Mouse (Mus musculus) heart, adult 2 months (tissue): ENCODE measurements around the gene Fancc. TPM values are rescaled to one million over a fixed set of nuclear protein-coding genes. Genes with fewer than 3 reads are reported as not detected.
A peak's percentile ranks its signal among the peaks of the same experiment; 100 is the strongest.

ENCODE experiments used
- DNase-seq, 2 experiments: peaks; one replicate each; pipeline ENCODE4 v3.0.0; 2021
- H3K27ac ChIP-seq: fragments of 200-600 bp; 2 replicates; pipeline ENCODE4 v1.8.1; 2022
- H3K27me3 ChIP-seq: fragments of 200-500 bp; 2 replicates; pipeline ENCODE4 v1.6.1; 2012; ENCODE audit warnings: mild to moderate bottlenecking, low read length, inconsistent platforms, mixed read lengths; ENCODE audit not compliant: control insufficient read depth, insufficient read depth
- H3K36me3 ChIP-seq: fragments of 200-500 bp; 2 replicates; pipeline ENCODE4 v1.6.1; 2012; ENCODE audit warnings: low read length, inconsistent platforms; ENCODE audit not compliant: control insufficient read depth, insufficient read depth
- H3K4me1 ChIP-seq: fragments of 200-500 bp; 2 replicates; pipeline ENCODE4 v1.6.1; 2011; ENCODE audit warnings: low read length; ENCODE audit not compliant: control insufficient read depth, insufficient read depth
- H3K4me3 ChIP-seq: fragments of 200-600 bp; 2 replicates; pipeline ENCODE4 v1.8.1; 2022
- H3K79me2 ChIP-seq: fragments of 200-500 bp; replicated peaks from 2 replicates; pipeline ENCODE4 v1.6.1; 2012; ENCODE audit warnings: mild to moderate bottlenecking, inconsistent platforms, low read length, moderate library complexity, mixed read lengths; ENCODE audit not compliant: control insufficient read depth, insufficient read depth
- H3K9ac ChIP-seq: fragments of 200-500 bp; 2 replicates; pipeline ENCODE4 v1.6.1; 2012; ENCODE audit warnings: low read depth, mild to moderate bottlenecking, control low read depth, inconsistent platforms, low read length, mixed read lengths
- CTCF ChIP-seq: fragments of 200-600 bp; IDR thresholded peaks from 2 replicates; pipeline ENCODE4 v1.8.1; 2022; ENCODE audit warnings: antibody characterized with exemption, mild to moderate bottlenecking, moderate library complexity
- EP300 ChIP-seq: fragments of 200-500 bp; IDR thresholded peaks from 2 replicates; pipeline ENCODE4 v1.6.1; 2011; ENCODE audit warnings: low read depth, low read length, control low read depth; ENCODE audit not compliant: insufficient read depth
- POLR2A ChIP-seq: fragments of 200-500 bp; IDR thresholded peaks from 2 replicates; pipeline ENCODE4 v1.6.1; 2011; ENCODE audit warnings: mild to moderate bottlenecking, low read depth, low read length, control low read depth; ENCODE audit not compliant: insufficient read depth
- WGBS: fragments of 180-500 bp; shearing (Covaris S2); methylation state at CpG from one replicate; pipeline ENCODE4 v1.1.7; 2018; 5-methylcytosine and 5-hydroxymethylcytosine counted together
- intact Hi-C: fragments of 180-260 bp; cut with DNase I; formaldehyde crosslinking; loops from one replicate; pipeline ENCODE4 v1.15.1; 2025
- polyA plus RNA-seq: library from polyadenylated mRNA; depleted of rRNA; stranded (reverse); fragments of >200 nt; gene quantifications from 2 replicates; pipeline ENCODE4 v1.2.3, GENCODE M21; 2012
- total RNA-seq, 2 experiments: library from RNA; stranded (reverse); gene quantifications; 2 replicates each; pipeline ENCODE4 v1.2.3; 2021

The Fancc gene
- total and polyA plus RNA-seq, 3 experiments, result 3.3 to 3.7 (median 3.6) TPM

DNA sequence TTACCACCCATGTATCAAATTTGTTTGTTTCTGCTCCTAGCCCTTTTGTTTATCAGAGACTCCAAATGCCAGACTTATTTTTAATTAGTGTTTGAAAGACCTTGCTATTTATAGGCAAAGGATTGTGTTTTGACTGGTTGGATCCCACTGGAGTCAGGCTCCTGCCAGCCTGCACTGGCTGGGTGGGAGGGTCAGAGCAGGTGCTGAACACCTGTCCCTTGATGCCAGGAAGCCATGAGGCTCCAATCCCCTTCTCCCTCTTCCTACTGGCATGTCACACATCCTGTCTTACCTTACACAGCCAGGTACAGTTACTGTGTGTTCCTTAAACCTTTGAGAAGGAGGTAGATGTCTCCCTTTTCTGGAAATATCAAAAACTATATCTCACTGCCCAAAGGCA is 213.8 kb downstream of the Fancc start:
- H3K27ac ChIP-seq, result peak overlapping the region; percentile 89
- H3K4me3 ChIP-seq, result peak overlapping the region; percentile 4; the same call in 1 of the 2 replicates
- TF ChIP-seq EP300 (no peak), CTCF (no peak), POLR2A (no peak)
- intact Hi-C loops, result no loop called here
- peaks cover 40% of the 10 kb centered on the region for H3K4me1 ChIP-seq
- H3K9ac ChIP-seq, result no peak overlapping the region
- H3K79me2 ChIP-seq, result peaks cover 12% of the 10 kb centered on the region
- H3K36me3 ChIP-seq, result peaks cover 57% of the 10 kb centered on the region
- H3K27me3 ChIP-seq, result no peaks in the 10 kb centered on the region
- no peak for DNase-seq

DNA sequence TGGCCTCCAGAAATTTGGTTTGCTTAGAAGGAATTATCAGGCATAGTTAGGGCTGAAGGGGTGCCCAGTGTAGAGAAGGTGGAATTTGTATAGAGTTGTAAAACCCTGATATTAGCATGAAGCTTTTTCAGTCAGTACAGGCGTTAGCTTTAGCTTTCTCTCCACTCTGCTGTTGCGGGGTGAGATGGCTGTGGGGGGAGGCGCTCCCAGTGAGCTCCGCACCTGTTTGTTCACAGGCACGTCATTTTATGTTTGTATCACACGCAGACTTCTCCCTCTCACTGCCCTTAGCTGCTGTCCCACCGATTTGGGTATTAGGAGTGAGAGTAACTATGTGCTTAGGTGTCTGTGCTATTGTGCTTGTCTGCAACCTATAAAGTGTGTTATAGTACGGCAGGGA is 215.9 kb downstream of the Fancc start:
- WGBS, result 61% methylated on average over 8 of the region's 8 CpGs
- DNase-seq, result no peak
- H3K4me1 ChIP-seq, result peaks cover 46% of the 10 kb centered on the region
- no peak overlapping the region for H3K4me3 ChIP-seq
- no peaks in the 10 kb centered on the region for H3K27me3 ChIP-seq
- H3K36me3 ChIP-seq, result peaks cover 66% of the 10 kb centered on the region
- H3K79me2 ChIP-seq, result peaks cover 14% of the 10 kb centered on the region
- intact Hi-C loops, result no loop called here
- peak overlapping the region; percentile 89 for H3K27ac ChIP-seq
- peak overlapping the region; percentile 37 for H3K9ac ChIP-seq
- TF ChIP-seq POLR2A (no peak), EP300 (no peak), CTCF (no peak)

- TF ChIP-seq POLR2A, result no peak
- no peak for TF ChIP-seq CTCF
- no peak for TF ChIP-seq EP300
- H3K27ac ChIP-seq, result peak overlapping the region; percentile 89
- H3K9ac ChIP-seq, result peak overlapping the region; percentile 26; the same call in 1 of the 2 replicates
- H3K4me1 ChIP-seq, result peaks cover 45% of the 10 kb centered on the region
- H3K27me3 ChIP-seq, result no peaks in the 10 kb centered on the region
- WGBS, result 20% methylated on average over 3 of the region's 3 CpGs
- intact Hi-C loops, result no loop called here
- H3K79me2 ChIP-seq, result peaks cover 15% of the 10 kb centered on the region
- H3K4me3 ChIP-seq, result peak overlapping the region; percentile 38
- H3K36me3 ChIP-seq, result peaks cover 73% of the 10 kb centered on the region
- no peak for DNase-seq
Observed at GRCm38 (mm10) chr13:63280344-63280743, 216.7 kb downstream of the Fancc start.

DNA sequence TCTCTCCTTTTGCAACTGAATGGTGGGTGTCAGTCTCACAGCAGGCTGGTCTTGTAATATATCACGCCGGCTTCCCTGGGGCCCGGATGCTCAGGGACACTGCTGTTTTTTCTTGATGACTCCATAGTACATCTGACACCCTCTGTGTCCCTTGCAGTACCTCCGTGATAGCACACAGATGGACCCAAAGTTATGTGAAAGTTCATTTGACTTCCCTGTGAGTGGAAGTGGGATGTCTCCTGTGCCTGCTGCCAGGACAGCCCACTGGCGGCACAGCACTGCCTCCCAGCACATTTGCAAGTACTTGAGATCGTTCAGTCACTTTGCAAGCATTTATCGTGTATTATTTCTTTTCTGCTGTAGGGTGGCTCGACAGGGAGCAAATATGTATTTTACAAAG is 217.3 kb downstream of the Fancc start:
- WGBS, result 12% methylated on average over 8 of the region's 8 CpGs
- DNase-seq, result no peak
- Histone ChIP-seq H3K4me1 (peaks cover 44% of the 10 kb centered on the region), H3K27me3 (no peaks in the 10 kb centered on the region), H3K9ac (peak overlapping the region; percentile 27), H3K79me2 (peaks cover 15% of the 10 kb centered on the region), H3K36me3 (peaks cover 74% of the 10 kb centered on the region), H3K27ac (peak overlapping the region; percentile 89), H3K4me3 (peak overlapping the region; percentile 38)
- intact Hi-C loops, result loop anchor here (2.0 kb wide), 2 partner anchors 15 to 33 kb away; no protein-coding TSS in a partner anchor
- TF ChIP-seq EP300 (no peak), CTCF (0 out of 2 replicates have a peak, but pooled peaks have one; percentile 14)

GRCm38 (mm10) chr13:63278796-63279475 is 218.1 kb downstream of the Fancc start:
- TF ChIP-seq CTCF (no peak), EP300 (no peak), POLR2A (no peak; the same call in 1 of the 2 replicates)
- DNase-seq, result peak; percentile 72 to 77
- Histone ChIP-seq H3K79me2 (peaks cover 14% of the 10 kb centered on the region), H3K27ac (peak overlapping the region; percentile 89), H3K4me3 (peak overlapping the region; percentile 38), H3K27me3 (no peaks in the 10 kb centered on the region), H3K9ac (peak overlapping the region; percentile 55), H3K36me3 (peaks cover 80% of the 10 kb centered on the region), H3K4me1 (peaks cover 42% of the 10 kb centered on the region)
- intact Hi-C loops, result loop anchor here (1.0 to 2.0 kb wide), 3 partner anchors 16 to 32 kb away; no protein-coding TSS in a partner anchor
- 7% methylated on average over 10 of the region's 10 CpGs for WGBS

DNA sequence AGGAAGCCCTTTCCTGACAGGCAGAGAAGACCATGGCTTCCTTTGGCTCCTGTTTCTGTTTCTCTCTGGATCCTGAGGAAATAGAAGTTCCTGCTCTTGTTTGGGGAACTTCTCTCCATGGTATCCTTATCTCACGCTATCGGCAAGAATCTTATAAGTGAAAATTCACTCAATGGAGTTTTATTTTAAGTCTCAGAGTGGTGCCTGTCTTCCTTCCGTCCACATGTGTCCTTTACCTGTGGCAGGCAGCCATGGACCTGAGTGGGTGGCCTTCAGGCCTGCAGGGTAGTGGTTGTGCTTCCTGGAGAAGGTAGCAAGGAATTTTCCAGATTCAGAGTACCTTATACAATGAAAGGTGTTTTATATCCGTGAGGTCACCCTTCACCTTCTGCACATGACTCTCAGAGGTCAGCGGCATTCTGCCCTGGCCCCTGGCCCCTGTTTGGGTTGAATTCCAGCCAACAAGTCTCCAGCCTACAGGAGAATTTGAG is 218.9 kb downstream of the Fancc start:
- H3K36me3 ChIP-seq, result peaks cover 74% of the 10 kb centered on the region
- 2% methylated on average over 5 of the region's 5 CpGs for WGBS
- peaks cover 40% of the 10 kb centered on the region for H3K4me1 ChIP-seq
- H3K27me3 ChIP-seq, result no peaks in the 10 kb centered on the region
- H3K27ac ChIP-seq, result peak overlapping the region; percentile 89
- intact Hi-C loops, result loop anchor here (1.0 to 2.0 kb wide), 3 partner anchors 17 to 31 kb away; no protein-coding TSS in a partner anchor
- H3K79me2 ChIP-seq, result peaks cover 13% of the 10 kb centered on the region
- peak; percentile 59 to 63 for DNase-seq
- peak overlapping the region; percentile 38 for H3K4me3 ChIP-seq
- no peak for TF ChIP-seq POLR2A
- 0 out of 2 replicates have a peak, but pooled peaks have one; percentile 32 for TF ChIP-seq EP300
- TF ChIP-seq CTCF, result no peak
- peak overlapping the region; percentile 39 for H3K9ac ChIP-seq
